Mouse (Mus musculus): Measurements from ENCODE around the gene Spata22. TPM values are rescaled to one million over a fixed set of nuclear protein-coding genes. Genes with fewer than 3 reads are reported as not detected.
"Not testable (repeated sequence)": the region's sequence is repeated elsewhere in the genome, so short reads cannot be mapped to it uniquely, and the experiment has no call there.

Gene Spata22
- total RNA-seq (2021): not detected
- long read RNA-seq, experiment 1: 0 reads
- long read RNA-seq, experiment 2: 0 reads

DNA sequence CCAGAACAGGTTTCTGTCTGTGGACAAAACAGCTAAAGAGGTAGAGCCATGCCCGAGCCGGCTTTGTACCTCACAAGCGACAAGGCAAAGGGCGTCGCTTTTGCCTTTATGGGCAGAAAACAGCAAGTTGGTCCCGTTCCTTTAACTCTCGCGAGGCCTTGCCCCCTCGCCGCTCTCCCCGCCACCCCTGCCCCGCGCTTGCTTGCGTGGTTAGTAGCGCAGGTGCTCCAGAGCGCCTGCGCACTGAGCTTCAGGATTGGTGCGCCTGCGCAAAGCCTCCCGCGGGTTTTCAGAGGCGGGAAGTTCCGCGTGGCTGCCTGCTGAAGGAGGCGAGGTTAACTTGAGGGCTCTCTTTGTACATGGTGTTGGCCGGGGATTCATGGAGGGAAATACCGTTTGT is at the start of gene Spata22, which contains the start of the genes Aspa and Gm49340:
Spata22 (plus strand) TSS at position 300 of the 400 bp plus-strand sequence.
Aspa (minus strand) TSS at position 155 of the 400 bp plus-strand sequence.
Gm49340 (plus strand) TSS at position 300 of the 400 bp plus-strand sequence.
- DNase-seq: no peak
- intact Hi-C loops (cut with DNase I): no loop called here

DNA sequence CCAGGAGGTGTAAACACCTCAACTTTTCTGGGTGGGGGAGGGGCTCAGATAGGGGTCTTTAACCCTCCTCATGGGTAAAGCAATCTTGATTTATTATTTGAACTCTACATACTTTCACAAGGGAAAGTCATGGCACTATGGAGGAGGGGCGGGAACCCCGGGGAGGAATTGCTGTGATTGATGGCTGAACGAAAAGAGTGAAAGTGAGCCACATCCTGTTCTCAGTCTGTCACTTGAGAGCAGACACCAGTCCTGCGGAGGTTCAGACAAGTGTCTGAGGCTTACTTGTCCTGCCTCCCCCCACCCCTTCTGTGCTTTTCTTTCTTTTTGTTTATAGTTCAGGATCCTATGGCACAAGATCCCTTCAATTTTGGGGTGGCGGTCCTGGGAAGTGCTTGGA is 48.8 kb upstream of the Spata22 start:
- no peak for DNase-seq
- intact Hi-C loops (cut with DNase I): loop anchor here (2.0 kb wide), 1 partner anchor 144 kb away; no protein-coding TSS in a partner anchor

- intact Hi-C loops (cut with DNase I): loop anchor here (2.0 kb wide), 1 partner anchor 145 kb away; no protein-coding TSS in a partner anchor
Observed at GRCm38 (mm10) chr11:73281528-73282027, 48.0 kb upstream of the Spata22 start.

DNA sequence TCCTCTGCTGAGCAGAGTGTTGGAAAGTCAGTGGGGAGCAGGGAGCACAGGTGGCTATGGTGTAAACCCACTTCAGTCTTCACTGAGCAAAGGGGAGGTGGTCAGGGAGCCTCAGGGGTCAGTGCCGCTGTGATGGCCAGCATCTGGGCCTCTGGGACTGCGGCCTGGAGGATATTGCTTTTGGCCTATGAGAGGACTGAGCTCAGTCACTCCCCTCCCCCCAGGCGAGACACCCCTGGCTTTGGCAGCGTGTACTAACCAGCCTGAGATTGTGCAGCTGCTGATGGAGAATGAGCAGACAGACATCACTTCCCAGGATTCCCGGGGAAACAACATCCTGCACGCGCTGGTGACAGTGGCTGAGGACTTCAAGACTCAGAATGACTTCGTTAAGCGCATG is 46.2 kb upstream of the Spata22 start:
- DNase-seq: peak; percentile 47 to 60
- intact Hi-C loops (cut with DNase I): no loop called here

More at GRCm38 (mm10) chr11:73281528-73282027, 48.0 kb upstream of the Spata22 start:
- peak; percentile 40 to 44 for DNase-seq

GRCm38 (mm10) chr11:73283926-73284325 is 45.6 kb upstream of the Spata22 start:
- intact Hi-C loops (cut with DNase I): no loop called here
- DNase-seq: no peak

- intact Hi-C loops (cut with DNase I): no loop called here
- no peak for DNase-seq
Observed at GRCm38 (mm10) chr11:73284351-73284750, 45.2 kb upstream of the Spata22 start.

GRCm38 (mm10) chr11:73289621-73290020 is 39.9 kb upstream of the Spata22 start:
- intact Hi-C loops (cut with DNase I): no loop called here
- no peak for DNase-seq

- intact Hi-C loops (cut with DNase I): no loop called here
- DNase-seq: no peak
Observed at GRCm38 (mm10) chr11:73303123-73303522, 26.4 kb upstream of the Spata22 start.

- intact Hi-C loops (cut with DNase I): no loop called here
- no peak for DNase-seq
Observed at GRCm38 (mm10) chr11:73315961-73316360, 13.6 kb upstream of the Spata22 start.

- intact Hi-C loops (cut with DNase I); DNase-seq: not testable (repeated sequence)
Observed at GRCm38 (mm10) chr11:73318581-73318980, 11.0 kb upstream of the Spata22 start.

DNA sequence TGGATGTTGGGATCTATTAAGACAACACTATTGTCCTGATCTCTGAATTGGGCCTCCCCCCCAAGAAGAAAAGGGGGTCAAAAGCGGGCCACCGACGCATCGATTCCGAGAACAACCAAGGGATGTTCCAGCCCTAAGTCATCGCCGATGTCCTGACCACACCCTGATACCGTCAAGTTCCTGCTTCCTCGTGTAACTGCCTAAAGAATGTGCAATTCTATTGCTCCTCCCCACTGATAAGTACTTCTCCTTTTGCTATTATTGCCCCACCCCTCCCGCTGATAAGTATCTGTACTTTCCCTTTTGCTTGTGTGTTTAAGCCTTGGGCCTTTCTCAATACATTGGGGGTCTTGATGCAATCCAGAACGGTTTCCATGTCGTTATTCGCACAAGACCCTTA is 8.5 kb upstream of the Spata22 start:
- intact Hi-C loops (cut with DNase I); DNase-seq: not testable (repeated sequence)

DNA sequence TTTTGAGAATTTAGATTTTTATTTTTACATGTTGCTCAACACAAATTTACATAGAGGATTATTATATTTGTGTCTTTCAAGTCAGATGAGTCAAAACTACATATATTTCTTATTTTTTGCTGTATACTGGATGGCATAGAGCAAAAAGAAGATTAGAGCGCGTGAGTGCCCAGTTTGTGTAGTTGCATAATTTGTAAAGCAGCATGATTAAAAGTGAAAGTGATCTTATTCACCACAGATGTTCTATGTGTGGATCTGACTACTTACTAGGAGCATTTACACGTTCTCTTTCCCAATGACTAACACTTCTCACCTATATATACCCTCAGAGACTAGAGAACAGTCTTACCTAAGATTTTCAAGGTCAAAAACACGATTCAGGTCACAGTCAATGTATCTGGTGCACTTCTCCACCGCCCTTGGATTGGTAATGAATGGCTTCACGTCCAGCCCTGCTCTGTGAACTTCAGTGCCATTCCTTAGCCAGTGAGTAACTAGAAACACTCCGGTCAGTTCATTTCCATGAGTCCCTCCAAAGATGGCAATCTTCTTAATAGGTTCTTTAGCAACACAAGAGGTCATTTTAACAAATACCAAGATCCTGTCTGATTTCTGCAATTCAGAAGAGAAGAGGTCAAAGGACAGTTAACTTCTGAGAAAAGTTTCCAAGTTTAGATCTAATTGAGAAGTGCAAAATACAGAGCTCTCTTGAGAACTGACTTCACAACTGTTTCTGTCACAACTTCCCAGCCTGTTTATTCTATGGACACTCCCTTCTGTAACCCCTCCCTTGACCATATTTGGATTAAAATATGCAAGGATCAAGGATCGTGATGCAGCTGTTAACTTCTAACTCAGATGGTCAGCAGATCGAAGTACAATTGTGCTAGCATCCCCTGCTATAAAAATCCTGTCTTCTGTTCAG is 5.4 kb upstream of the Spata22 start:
- intact Hi-C loops (cut with DNase I): no loop called here
- DNase-seq: no peak

DNA sequence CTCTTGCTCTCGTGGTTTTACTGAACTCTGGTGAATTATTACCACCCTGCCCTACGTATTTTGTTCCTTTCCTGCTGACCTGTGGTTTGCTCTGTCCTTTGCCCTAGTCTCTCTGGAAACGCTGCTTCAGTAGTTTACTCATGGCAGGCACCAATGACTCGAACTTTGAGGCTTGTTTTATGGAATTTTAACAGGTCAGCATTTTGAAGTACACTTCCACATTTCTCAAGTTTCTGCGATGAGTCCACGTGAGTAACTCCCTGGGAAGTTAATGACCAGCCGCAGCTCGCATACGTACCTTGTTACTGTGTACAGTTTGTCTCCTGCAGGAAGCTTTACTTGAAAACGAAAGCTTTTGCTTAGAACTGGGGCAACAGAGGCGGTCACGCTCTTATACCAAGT is 3.1 kb upstream of the Spata22 start:
- DNase-seq: no peak
- intact Hi-C loops (cut with DNase I): no loop called here

GRCm38 (mm10) chr11:73327361-73327760 is 2.2 kb upstream of the Spata22 start:
- intact Hi-C loops (cut with DNase I): no loop called here
- no peak for DNase-seq

DNA sequence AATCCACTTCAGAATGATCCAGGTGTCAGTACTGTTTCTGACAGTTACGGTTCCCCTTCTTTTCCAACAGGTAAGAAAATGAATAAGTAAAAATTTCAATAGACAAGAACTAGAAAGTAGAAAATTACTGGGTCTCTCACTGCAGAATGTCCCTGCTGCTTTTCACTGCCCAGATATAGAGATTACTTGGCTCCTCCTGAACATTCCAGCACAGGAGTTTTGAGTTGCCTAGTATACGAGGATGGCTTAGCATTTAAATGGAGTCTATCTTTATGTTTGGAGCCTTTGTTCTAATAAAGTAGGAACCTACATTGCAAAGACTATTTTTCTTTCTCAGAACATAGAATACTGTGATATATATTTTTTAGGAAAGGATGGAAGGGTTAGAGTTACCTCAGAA is 3.8 kb downstream of the Spata22 start:
- intact Hi-C loops (cut with DNase I): no loop called here
- DNase-seq: no peak

GRCm38 (mm10) chr11:73336919-73337318 is 7.4 kb downstream of the Spata22 start:
- intact Hi-C loops (cut with DNase I): no loop called here
- no peak for DNase-seq

- intact Hi-C loops (cut with DNase I): no loop called here
Observed at GRCm38 (mm10) chr11:73350483-73350882, 20.9 kb downstream of the Spata22 start, which contains the start of gene Olfr20. Olfr20 (plus strand) TSS chr11:73350783.

DNA sequence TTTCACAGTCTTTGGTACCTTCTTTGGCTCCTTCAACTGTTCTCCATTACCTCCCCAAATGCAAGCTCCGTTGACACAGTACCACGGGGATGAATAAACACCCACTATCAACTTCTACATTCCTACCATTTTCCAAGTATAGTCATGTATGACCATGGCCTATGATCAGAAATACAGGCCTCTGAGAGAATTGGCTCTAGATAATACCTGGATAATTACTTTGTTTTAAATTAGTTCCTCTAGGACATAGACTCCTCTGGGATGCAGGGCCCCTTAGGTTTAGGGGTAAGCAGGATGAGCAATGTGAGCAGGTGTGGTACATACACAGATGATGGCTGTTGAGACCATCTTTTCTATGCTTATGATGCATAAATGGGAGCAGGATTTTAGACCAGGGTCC is 41.4 kb downstream of the Spata22 start, which contains the start of gene Olfr376:
Olfr376 (plus strand) TSS at position 301 of the 400 bp plus-strand sequence.
- intact Hi-C loops (cut with DNase I): no loop called here
- DNase-seq: no peak

More at GRCm38 (mm10) chr11:73350483-73350882, 20.9 kb downstream of the Spata22 start, which contains the start of gene Olfr20:
- DNase-seq: no peak

GRCm38 (mm10) chr11:73395374-73395773 is 65.8 kb downstream of the Spata22 start:
- intact Hi-C loops (cut with DNase I): no loop called here
- no peak for DNase-seq
